Mouse (Mus musculus) midbrain, embryonic 11.5 days (tissue): ENCODE results near the gene Nepro. TPM values are rescaled to one million over a fixed set of nuclear protein-coding genes. Genes with fewer than 3 reads are reported as not detected.

Experiments
- ATAC-seq: fragments of 200-750 bp; cut with Nextera tagmentation; 2 replicates; pipeline ENCODE4 v1.8.0; 2017; ENCODE audit warnings: moderate TSS enrichment, moderate library complexity; ENCODE audit not compliant: low FRiP score
- DNase-seq: peaks from one replicate; pipeline ENCODE4 v3.0.0; 2015; ENCODE audit warnings: low spot score; ENCODE audit errors: missing footprints
- H3K27ac ChIP-seq: fragments of 300-500 bp; sonication (generic); 2 replicates; pipeline ENCODE4 v1.5.1; 2014; ENCODE audit warnings: low read depth, low read length
- H3K27me3 ChIP-seq: fragments of 300-500 bp; sonication (generic); 2 replicates; pipeline ENCODE4 v1.6.1; 2014; ENCODE audit warnings: mild to moderate bottlenecking, low read length, moderate library complexity, mixed read lengths; ENCODE audit not compliant: control insufficient read depth, insufficient read depth
- H3K36me3 ChIP-seq: fragments of 300-500 bp; sonication (generic); 2 replicates; pipeline ENCODE4 v1.6.1; 2014; ENCODE audit warnings: mild to moderate bottlenecking, low read length, moderate library complexity, mixed read lengths; ENCODE audit not compliant: control insufficient read depth, insufficient read depth
- H3K4me1 ChIP-seq: fragments of 300-500 bp; sonication (generic); 2 replicates; pipeline ENCODE4 v1.6.1; 2014; ENCODE audit warnings: low read length; ENCODE audit not compliant: control insufficient read depth, insufficient read depth
- H3K4me2 ChIP-seq: fragments of 300-500 bp; sonication (generic); 2 replicates; pipeline ENCODE4 v1.6.1; 2014; ENCODE audit warnings: mild to moderate bottlenecking, moderate library complexity
- H3K4me3 ChIP-seq: fragments of 300-500 bp; sonication (generic); 2 replicates; pipeline ENCODE4 v1.5.1; 2014; ENCODE audit warnings: low read depth, low read length
- H3K9ac ChIP-seq: fragments of 300-500 bp; sonication (generic); 2 replicates; pipeline ENCODE4 v1.6.1; 2014; ENCODE audit warnings: low read length
- H3K9me3 ChIP-seq: fragments of 300-500 bp; sonication (generic); 2 replicates; pipeline ENCODE4 v1.6.1; 2016; ENCODE audit warnings: low read length; ENCODE audit not compliant: control insufficient read depth
- WGBS: fragments of 180-500 bp; shearing (Covaris S2); extraction: QIAGEN DNeasy Blood & Tissue Kit; methylation state at CpG from one replicate; pipeline ENCODE4 v1.1.7; 2014; 5-methylcytosine and 5-hydroxymethylcytosine counted together
- polyA plus RNA-seq: library from polyadenylated mRNA; unstranded; fragments of >200 nt; fragmentation: Nextera tagmentation; extraction: Ambion mirVana; gene quantifications from 2 replicates; pipeline ENCODE4 v1.2.1, GENCODE M21; 2014

Nepro gene
- 10.5 and 11.8 TPM in 2 replicates for polyA plus RNA-seq

DNA sequence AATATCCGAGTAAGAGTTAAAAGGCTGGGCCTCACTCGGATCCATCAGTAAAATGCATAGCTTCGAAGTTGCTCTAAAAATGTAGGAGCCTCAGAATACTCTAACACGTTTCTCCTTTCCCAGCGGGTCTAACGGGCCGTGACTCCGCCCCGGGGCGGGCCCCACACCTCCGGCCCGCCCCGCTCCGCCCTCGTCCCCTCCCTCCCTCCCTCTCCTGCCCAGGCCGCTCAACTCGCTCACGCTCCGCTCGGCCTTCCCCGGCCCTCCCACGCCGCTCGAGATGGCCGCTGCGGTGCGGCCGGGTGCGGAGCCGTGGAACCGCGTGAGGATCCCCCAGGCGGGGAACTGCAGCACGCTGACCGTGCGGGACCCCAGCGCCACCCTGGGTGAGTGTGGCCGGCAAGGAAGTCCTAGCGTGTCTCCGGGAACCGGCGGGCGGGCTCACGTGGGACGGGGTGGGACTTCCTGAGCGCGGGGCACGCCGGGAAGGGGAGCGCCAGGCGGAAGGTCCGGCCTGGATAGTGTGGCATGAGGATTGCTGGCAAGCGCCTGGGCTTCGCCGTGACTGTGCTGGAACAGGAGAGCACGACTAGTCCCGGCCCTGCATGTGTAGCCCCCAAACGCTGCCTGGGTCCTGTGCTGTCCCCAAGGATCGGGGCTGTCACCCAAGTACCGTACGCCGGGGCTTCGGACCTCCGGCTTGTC, at the start of gene Nepro:
Nepro (plus strand) TSS at position 219 of the 705 bp plus-strand sequence.
- Histone ChIP-seq H3K27ac (peak within 1 kb of the TSS; percentile 70), H3K36me3 (no peaks in the 10 kb centered on the region; the same call in 1 of the 2 replicates), H3K9ac (peak within 1 kb of the TSS; percentile 71), H3K27me3 (no peaks in the 10 kb centered on the region), H3K9me3 (no peaks in the 10 kb centered on the region), H3K4me2 (peak within 1 kb of the TSS; percentile 64), H3K4me3 (peak within 1 kb of the TSS; percentile 67), H3K4me1 (peaks cover 5% of the 10 kb centered on the region; the same call in 1 of the 2 replicates)
- DNase-seq, result peak; percentile 99
- WGBS, result under 1% methylated on average over 64 of the region's 64 CpGs
- ATAC-seq, result peak; percentile 98

DNA sequence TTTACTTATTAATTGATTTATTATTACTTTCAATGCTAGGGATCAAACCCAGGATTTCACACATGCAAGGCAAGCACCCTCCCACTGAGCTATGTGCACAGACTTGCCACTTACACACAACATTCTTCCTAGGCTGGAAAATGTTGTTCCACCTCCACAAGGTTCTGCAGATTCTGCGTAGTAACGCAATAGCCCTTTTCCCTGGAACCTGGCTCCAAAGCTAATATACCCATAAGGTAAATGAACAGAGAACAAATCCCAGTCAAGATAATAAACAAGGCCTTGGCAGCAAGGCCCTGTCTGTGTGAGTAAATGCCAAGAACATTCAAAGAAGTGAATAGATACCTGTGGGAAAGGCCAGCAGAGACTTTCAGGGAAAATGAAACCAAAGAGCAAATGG, 47.7 kb upstream of the Nepro start:
- Histone ChIP-seq H3K4me2 (no peak overlapping the region), H3K27me3 (no peaks in the 10 kb centered on the region), H3K27ac (no peak overlapping the region), H3K9ac (no peak overlapping the region), H3K9me3 (no peaks in the 10 kb centered on the region), H3K4me1 (peaks cover 44% of the 10 kb centered on the region), H3K36me3 (no peaks in the 10 kb centered on the region), H3K4me3 (no peak overlapping the region)
- no peak for DNase-seq
- no peak for ATAC-seq
- WGBS, result 96% methylated on average over 2 of the region's 2 CpGs

DNA sequence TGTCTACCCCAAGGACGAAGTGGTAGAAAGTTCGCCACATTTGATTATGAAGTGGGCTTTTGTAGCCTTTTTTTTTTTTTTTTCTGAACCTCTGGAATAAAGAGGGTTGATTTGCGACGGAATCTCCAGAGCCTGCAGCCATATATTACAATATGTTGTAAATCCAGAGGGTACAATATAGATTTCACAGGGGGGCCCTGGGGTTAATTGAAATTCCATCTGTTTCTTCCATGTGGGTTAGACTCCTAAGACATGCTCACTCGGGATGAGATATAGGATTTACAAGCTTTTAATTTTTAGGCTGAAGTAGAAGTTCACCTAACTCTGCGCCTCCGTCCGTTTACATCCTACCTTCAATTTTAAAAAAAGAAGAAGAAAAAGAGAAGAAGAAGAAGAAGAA, 45.0 kb upstream of the Nepro start:
- Histone ChIP-seq H3K9ac (no peak overlapping the region; the same call in 1 of the 2 replicates), H3K4me1 (peaks cover 23% of the 10 kb centered on the region), H3K9me3 (peaks cover 7% of the 10 kb centered on the region; the same call in 1 of the 2 replicates), H3K27ac (peak overlapping the region; percentile 72), H3K36me3 (no peaks in the 10 kb centered on the region), H3K27me3 (no peaks in the 10 kb centered on the region), H3K4me3 (no peak overlapping the region), H3K4me2 (peak overlapping the region; percentile 5; the same call in 1 of the 2 replicates)
- ATAC-seq, result peak; percentile 88
- DNase-seq, result no peak
- WGBS, result 43% methylated on average over 8 of the region's 8 CpGs

DNA sequence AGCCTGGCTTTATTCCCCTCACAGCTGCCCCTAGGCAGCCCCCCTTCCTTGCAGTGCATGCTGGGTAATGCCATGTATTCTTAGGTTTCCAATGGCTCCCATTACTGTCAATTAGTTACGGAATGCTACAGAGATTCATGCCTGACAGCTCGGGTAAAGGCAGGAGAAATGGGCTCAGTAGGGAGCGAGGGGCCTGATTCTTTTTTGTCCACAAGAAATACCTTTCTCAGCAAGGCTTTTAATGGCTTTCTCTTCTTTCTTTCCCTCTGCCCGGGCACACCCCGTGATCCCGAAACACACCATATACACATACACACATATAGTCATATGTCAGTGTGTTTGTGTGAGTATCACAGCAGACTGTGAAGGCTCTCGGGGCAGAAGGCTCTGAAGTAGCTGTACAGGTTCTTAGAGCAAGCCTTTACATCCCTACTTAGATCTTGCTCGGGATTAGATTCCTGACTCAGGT, 44.6 kb upstream of the Nepro start:
- Histone ChIP-seq H3K4me3 (no peak overlapping the region), H3K4me2 (peak overlapping the region; percentile 15; the same call in 1 of the 2 replicates), H3K4me1 (peaks cover 23% of the 10 kb centered on the region), H3K9ac (no peak overlapping the region; the same call in 1 of the 2 replicates), H3K27me3 (no peaks in the 10 kb centered on the region), H3K36me3 (no peaks in the 10 kb centered on the region), H3K27ac (peak overlapping the region; percentile 83), H3K9me3 (peaks cover 7% of the 10 kb centered on the region; the same call in 1 of the 2 replicates)
- DNase-seq (peak; percentile 93), ATAC-seq (peak; percentile 95)
- WGBS, result 23% methylated on average over 8 of the region's 8 CpGs

DNA sequence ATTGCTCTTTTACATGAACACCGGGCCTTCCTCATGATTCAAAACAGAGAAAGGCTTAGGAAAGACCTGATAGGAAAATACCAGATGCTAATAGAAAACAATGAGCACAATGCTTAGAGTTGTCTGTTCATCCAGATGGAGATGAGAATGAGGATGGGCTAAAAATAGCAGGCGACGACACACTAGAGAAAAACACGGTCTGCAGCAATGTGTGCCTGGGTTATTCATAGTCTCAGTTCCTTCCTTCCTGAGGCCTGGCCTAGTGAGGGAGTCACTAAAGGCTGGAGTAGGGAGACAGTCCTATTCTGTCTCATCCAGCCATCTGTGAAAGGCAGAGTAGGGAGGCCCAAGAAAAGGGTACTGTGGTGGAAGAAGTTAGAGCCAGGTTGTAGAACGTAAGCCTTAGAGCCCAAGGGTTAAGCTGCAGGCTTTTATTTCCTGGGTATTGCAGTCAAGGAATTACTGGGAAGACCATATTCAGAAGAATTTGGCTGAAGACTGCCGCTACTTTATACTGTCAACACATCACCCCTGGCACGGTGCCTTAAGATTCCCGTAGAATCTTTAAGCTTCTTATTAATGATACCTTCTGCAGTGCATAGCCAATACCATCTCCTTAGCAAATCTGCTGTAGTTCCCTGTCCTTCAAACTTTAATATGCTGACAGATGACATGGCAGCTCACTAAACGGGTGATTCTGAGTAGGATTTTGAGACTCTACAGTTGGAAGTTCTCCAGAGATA, 43.2 kb upstream of the Nepro start:
- H3K27ac ChIP-seq, result peak overlapping the region; percentile 83
- H3K4me2 ChIP-seq, result no peak overlapping the region
- no peak overlapping the region for H3K9ac ChIP-seq
- H3K4me1 ChIP-seq, result peaks cover 32% of the 10 kb centered on the region
- no peaks in the 10 kb centered on the region for H3K27me3 ChIP-seq
- DNase-seq (no peak), ATAC-seq (no peak)
- H3K9me3 ChIP-seq, result peaks cover 7% of the 10 kb centered on the region; the same call in 1 of the 2 replicates
- WGBS, result 79% methylated on average over 9 of the region's 9 CpGs
- H3K4me3 ChIP-seq, result no peak overlapping the region
- no peaks in the 10 kb centered on the region for H3K36me3 ChIP-seq

DNA sequence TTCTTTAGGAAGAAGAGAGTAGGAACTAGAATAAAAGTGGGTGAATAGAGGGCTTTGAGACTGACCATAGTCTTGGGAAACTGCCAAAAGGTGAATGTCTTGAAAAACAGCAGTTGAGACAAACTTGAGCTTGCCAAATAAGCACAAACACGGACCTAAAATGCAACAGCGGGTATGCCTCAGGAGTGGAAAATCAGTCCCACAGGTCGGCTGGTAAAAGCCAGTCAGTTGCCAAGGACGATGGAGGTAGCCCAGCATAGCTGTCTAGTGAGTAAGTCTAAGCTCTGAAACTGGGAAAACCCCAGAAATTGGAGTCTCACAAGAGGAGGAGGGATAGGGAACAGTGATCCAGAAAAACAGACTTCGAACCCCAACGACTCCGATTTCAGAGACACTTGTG, 39.5 kb upstream of the Nepro start:
- DNase-seq, result no peak
- no peak for ATAC-seq
- Histone ChIP-seq H3K4me1 (peaks cover 44% of the 10 kb centered on the region), H3K4me2 (no peak overlapping the region), H3K27me3 (no peaks in the 10 kb centered on the region), H3K27ac (no peak overlapping the region), H3K36me3 (no peaks in the 10 kb centered on the region), H3K9me3 (peaks cover 7% of the 10 kb centered on the region; the same call in 1 of the 2 replicates), H3K9ac (no peak overlapping the region), H3K4me3 (no peak overlapping the region)
- WGBS, result 82% methylated on average over 7 of the region's 7 CpGs

DNA sequence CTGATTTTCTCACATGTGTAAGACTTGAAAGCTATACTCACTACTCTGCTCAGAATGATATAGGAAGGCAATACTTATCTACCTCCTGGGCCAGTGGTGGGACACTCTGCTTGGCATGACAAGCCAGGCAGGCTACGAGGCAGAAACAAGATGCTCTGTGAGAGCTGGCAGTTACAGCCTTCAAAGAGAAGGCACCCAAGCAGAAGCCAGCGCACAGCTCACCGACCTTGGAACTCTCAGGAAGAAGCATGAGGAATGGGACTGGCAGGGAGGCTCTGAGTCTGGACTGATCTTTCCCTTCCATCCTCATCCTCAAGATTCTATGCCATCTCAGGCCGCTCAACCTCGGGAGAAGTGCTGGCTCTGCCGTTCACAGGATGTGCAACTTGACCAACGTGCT, 38.7 kb upstream of the Nepro start:
- H3K27ac ChIP-seq, result no peak overlapping the region
- H3K36me3 ChIP-seq, result no peaks in the 10 kb centered on the region
- no peaks in the 10 kb centered on the region for H3K27me3 ChIP-seq
- peaks cover 36% of the 10 kb centered on the region for H3K4me1 ChIP-seq
- H3K9me3 ChIP-seq, result peaks cover 7% of the 10 kb centered on the region; the same call in 1 of the 2 replicates
- DNase-seq, result no peak
- no peak overlapping the region for H3K4me3 ChIP-seq
- no peak overlapping the region for H3K9ac ChIP-seq
- H3K4me2 ChIP-seq, result no peak overlapping the region
- no peak for ATAC-seq
- WGBS, result 80% methylated on average over 7 of the region's 7 CpGs

DNA sequence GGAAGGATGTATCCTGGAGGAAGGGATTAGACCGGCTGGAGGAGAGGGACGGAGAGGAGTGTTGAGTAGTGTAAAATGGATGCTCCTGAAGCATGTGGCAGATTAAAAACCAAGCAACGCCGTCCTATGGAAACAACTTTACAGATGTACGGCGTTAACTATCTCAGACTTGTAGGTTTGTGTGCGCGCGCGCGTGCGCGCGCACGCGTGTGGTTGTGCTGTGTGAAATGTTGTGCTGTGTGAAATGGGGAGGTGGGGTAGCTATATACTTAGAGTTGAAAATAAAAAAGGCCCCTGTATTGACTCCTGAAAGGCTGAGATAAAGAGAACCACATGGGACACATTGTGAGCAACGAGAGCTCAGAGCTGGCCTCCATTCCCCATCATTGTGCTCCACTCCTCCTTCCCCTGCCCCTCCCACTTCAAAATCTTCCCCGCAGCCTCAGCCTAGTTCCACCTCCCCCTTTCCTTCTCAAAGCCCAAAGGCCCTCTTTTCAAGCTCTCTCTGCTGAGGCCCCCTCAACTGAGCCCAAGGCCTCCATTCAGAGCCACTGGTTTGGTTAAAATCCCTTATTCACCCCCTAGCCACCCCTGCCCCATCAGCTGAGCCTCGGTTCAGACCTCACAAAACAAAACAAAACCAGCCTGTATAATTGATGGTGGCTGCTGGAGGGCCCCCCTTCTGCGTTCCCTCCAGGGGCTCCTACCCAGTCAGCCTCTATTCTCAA, 36.9 kb upstream of the Nepro start:
- H3K27me3 ChIP-seq, result no peaks in the 10 kb centered on the region
- H3K36me3 ChIP-seq, result no peaks in the 10 kb centered on the region
- 31% methylated on average over 20 of the region's 20 CpGs for WGBS
- peaks cover 5% of the 10 kb centered on the region; the same call in 1 of the 2 replicates for H3K9me3 ChIP-seq
- H3K27ac ChIP-seq, result peak overlapping the region; percentile 85
- ATAC-seq, result peak; percentile 97
- peak; percentile 96 for DNase-seq
- no peak overlapping the region for H3K4me3 ChIP-seq
- H3K9ac ChIP-seq, result peak overlapping the region; percentile 51
- H3K4me1 ChIP-seq, result peaks cover 29% of the 10 kb centered on the region
- H3K4me2 ChIP-seq, result peak overlapping the region; percentile 44
